Mouse (Mus musculus) heart, embryonic 10.5 days (tissue): Measurements from ENCODE around the gene AA986860. TPM values are rescaled to one million over a fixed set of nuclear protein-coding genes. Genes with fewer than 3 reads are reported as not detected.

Experiments used
- DNase-seq: peaks from one replicate; pipeline ENCODE4 v3.0.0-alpha.2; 2017; ENCODE audit warnings: low spot score
- H3K27ac ChIP-seq: fragments of 300-500 bp; sonication (generic); 2 replicates; pipeline ENCODE4 v1.5.1; 2016; ENCODE audit warnings: mild to moderate bottlenecking
- H3K27me3 ChIP-seq: fragments of 300-500 bp; sonication (generic); 2 replicates; pipeline ENCODE4 v1.6.1; 2016; ENCODE audit warnings: mild to moderate bottlenecking; ENCODE audit not compliant: poor library complexity, insufficient read depth, severe bottlenecking
- H3K36me3 ChIP-seq: fragments of 300-500 bp; sonication (generic); 2 replicates; pipeline ENCODE4 v1.6.1; 2016; ENCODE audit warnings: mild to moderate bottlenecking, moderate library complexity
- H3K4me1 ChIP-seq: fragments of 300-500 bp; sonication (generic); 2 replicates; pipeline ENCODE4 v1.6.1; 2016; ENCODE audit warnings: mild to moderate bottlenecking
- H3K4me3 ChIP-seq: fragments of 300-500 bp; sonication (generic); 2 replicates; pipeline ENCODE4 v1.5.1; 2016; ENCODE audit warnings: mild to moderate bottlenecking, moderate library complexity
- H3K9me3 ChIP-seq: fragments of 300-500 bp; sonication (generic); 2 replicates; pipeline ENCODE4 v1.6.1; 2016; ENCODE audit warnings: mild to moderate bottlenecking, moderate library complexity
- WGBS: fragments of 180-500 bp; shearing (Covaris S2); methylation state at CpG from one replicate; pipeline ENCODE4 v1.1.7; 2016; 5-methylcytosine and 5-hydroxymethylcytosine counted together
- polyA plus RNA-seq: library from polyadenylated mRNA; unstranded; fragments of >200 nt; fragmentation: Nextera tagmentation; extraction: Ambion mirVana; gene quantifications from 2 replicates; pipeline ENCODE4 v1.2.1, GENCODE M21; 2016

The AA986860 gene
- polyA plus RNA-seq, 1 experiment from 2014 or later, result 0.67 TPM

DNA sequence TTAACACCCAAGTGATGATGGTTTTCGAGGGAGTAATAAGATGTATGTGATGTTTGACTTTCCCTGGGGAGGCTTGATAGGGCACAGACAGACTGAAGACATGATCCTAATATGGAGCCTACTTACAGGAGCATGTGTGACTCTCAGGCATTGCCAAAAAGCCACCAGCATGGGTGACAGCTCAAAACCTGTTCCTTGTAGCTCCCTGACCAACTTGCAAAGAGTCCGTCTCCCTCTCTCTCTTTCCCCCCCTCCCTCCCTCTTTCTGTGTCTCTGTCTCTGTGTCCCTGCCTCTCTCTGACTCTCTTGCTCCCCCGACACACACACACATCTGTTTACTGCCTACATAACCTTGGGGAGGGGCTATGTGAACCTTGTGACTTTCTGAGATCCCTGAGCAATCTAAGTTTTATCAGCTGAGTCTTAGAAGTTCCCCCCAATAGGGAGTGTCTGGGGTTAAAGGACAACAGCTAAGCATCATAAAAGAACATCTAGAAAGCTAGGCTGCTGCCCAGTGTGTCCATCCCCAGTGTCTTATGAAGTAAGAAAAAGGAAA, 6.9 kb downstream of the AA986860 start:
- Histone ChIP-seq H3K27ac (peak overlapping the region; percentile 42; the same call in 1 of the 2 replicates), H3K4me3 (no peak overlapping the region), H3K9me3 (no peaks in the 10 kb centered on the region), H3K4me1 (peaks cover 45% of the 10 kb centered on the region), H3K27me3 (peaks cover 10% of the 10 kb centered on the region; the same call in 1 of the 2 replicates), H3K36me3 (no peaks in the 10 kb centered on the region)
- peak; percentile 67 for DNase-seq
- WGBS, result 75% methylated on average over 3 of the region's 3 CpGs

DNA sequence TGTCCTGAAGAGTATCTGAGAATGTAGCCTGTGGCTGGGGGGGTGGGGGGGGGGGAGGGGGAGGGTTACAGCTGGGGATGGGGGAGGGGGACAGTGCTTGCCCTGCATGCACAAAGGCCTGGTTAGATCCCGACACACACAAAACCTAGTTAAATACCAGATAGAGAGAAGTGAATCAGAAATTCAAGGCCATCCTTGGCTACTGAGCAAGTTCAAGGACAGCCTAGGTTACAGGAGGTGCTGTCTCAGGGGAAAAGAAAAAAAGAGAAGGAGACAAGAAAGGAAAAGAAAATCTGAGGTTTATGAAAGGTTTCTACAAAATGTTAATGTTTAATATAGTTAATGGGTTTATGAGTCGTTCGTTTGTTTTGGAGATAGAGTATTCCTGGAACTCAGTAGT, 7.9 kb downstream of the AA986860 start:
- DNase-seq, result no peak
- H3K27ac ChIP-seq, result no peak overlapping the region
- peaks cover 10% of the 10 kb centered on the region; the same call in 1 of the 2 replicates for H3K27me3 ChIP-seq
- 64% methylated on average over 3 of the region's 3 CpGs for WGBS
- no peak overlapping the region for H3K4me3 ChIP-seq
- no peaks in the 10 kb centered on the region for H3K36me3 ChIP-seq
- H3K4me1 ChIP-seq, result peaks cover 45% of the 10 kb centered on the region
- no peaks in the 10 kb centered on the region for H3K9me3 ChIP-seq

GRCm38 (mm10) chr1:130740227-130740648, 8.5 kb downstream of the AA986860 start:
- no peaks in the 10 kb centered on the region for H3K9me3 ChIP-seq
- peaks cover 41% of the 10 kb centered on the region for H3K4me1 ChIP-seq
- 64% methylated on average over 4 of the region's 4 CpGs for WGBS
- H3K27ac ChIP-seq, result peak overlapping the region; percentile 88
- DNase-seq, result no peak
- H3K36me3 ChIP-seq, result no peaks in the 10 kb centered on the region
- H3K27me3 ChIP-seq, result peaks cover 10% of the 10 kb centered on the region; the same call in 1 of the 2 replicates
- peak overlapping the region; percentile 38 for H3K4me3 ChIP-seq

GRCm38 (mm10) chr1:130740781-130741720, 9.3 kb downstream of the AA986860 start:
- 36% methylated on average over 15 of the region's 15 CpGs for WGBS

GRCm38 (mm10) chr1:130742201-130742600, 10.4 kb downstream of the AA986860 start:
- Histone ChIP-seq H3K36me3 (no peaks in the 10 kb centered on the region), H3K27me3 (peaks cover 10% of the 10 kb centered on the region; the same call in 1 of the 2 replicates), H3K4me1 (peaks cover 43% of the 10 kb centered on the region), H3K27ac (peak overlapping the region; percentile 88), H3K9me3 (no peaks in the 10 kb centered on the region), H3K4me3 (no peak overlapping the region)
- WGBS, result 83% methylated on average over 7 of the region's 7 CpGs
- no peak for DNase-seq

More at GRCm38 (mm10) chr1:130740781-130741720, 9.3 kb downstream of the AA986860 start:
- H3K27ac ChIP-seq, result peak overlapping the region; percentile 88
- H3K27me3 ChIP-seq, result peaks cover 10% of the 10 kb centered on the region; the same call in 1 of the 2 replicates
- peaks cover 38% of the 10 kb centered on the region for H3K4me1 ChIP-seq
- no peaks in the 10 kb centered on the region for H3K36me3 ChIP-seq
- no peaks in the 10 kb centered on the region for H3K9me3 ChIP-seq
- H3K4me3 ChIP-seq, result peak overlapping the region; percentile 38
- DNase-seq, result peak; percentile 94

- Histone ChIP-seq H3K27ac (peak overlapping the region; percentile 88), H3K27me3 (peaks cover under 1% of the 10 kb centered on the region; the same call in 1 of the 2 replicates), H3K4me3 (no peak overlapping the region), H3K9me3 (no peaks in the 10 kb centered on the region), H3K36me3 (no peaks in the 10 kb centered on the region), H3K4me1 (peaks cover 38% of the 10 kb centered on the region)
- 74% methylated on average over 1 of the region's 1 CpGs for WGBS
- DNase-seq, result no peak
Observed at GRCm38 (mm10) chr1:130743775-130744174, 12.0 kb downstream of the AA986860 start.

DNA sequence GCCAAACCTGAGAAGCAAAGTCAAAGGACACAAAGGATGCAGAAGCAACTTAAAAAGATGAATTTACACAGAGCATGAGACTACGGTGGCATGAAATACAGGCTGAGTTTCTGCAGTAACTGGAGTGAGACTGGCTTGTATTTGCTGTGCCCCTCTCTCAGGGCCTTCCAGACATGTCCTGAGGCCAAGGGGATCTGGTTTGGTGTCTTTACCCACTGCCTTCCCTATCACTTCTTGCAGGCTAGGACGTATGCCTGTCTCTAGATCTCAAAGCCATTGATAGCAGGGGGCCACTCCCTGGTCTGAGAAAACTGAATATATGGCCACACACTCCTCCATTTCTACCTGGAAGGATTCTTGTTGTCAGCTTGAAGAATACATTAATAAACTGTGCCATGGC, 12.4 kb downstream of the AA986860 start:
- Histone ChIP-seq H3K4me1 (peaks cover 38% of the 10 kb centered on the region), H3K9me3 (no peaks in the 10 kb centered on the region), H3K36me3 (no peaks in the 10 kb centered on the region), H3K27ac (peak overlapping the region; percentile 88), H3K27me3 (no peaks in the 10 kb centered on the region), H3K4me3 (no peak overlapping the region)
- 56% methylated on average over 2 of the region's 2 CpGs for WGBS
- no peak for DNase-seq

DNA sequence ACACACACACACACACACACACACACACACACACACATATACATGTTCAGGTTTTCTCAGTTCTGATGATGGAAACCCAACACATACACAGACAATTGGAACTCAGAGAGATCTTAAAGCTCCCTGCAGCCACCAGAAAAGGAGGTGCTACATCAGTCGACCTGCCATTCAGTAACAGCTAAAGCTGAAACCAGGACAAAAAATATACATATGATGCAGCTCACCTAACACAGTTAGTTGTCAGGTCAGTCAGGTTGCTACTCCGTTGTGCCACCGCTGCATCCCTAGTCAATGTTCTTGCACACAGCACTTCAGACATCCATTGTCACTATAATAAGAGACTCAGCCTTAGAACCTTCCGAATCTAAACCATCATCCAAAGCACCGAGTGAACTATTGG, 13.2 kb downstream of the AA986860 start:
- Histone ChIP-seq H3K4me3 (no peak overlapping the region), H3K27me3 (no peaks in the 10 kb centered on the region), H3K4me1 (peaks cover 38% of the 10 kb centered on the region), H3K9me3 (no peaks in the 10 kb centered on the region), H3K36me3 (no peaks in the 10 kb centered on the region), H3K27ac (peak overlapping the region; percentile 62; the same call in 1 of the 2 replicates)
- DNase-seq, result no peak
- WGBS, result 86% methylated on average over 5 of the region's 5 CpGs

GRCm38 (mm10) chr1:130745591-130745990, 13.8 kb downstream of the AA986860 start:
- Histone ChIP-seq H3K36me3 (no peaks in the 10 kb centered on the region), H3K9me3 (no peaks in the 10 kb centered on the region), H3K4me3 (no peak overlapping the region), H3K27me3 (no peaks in the 10 kb centered on the region), H3K27ac (no peak overlapping the region), H3K4me1 (peaks cover 33% of the 10 kb centered on the region)
- WGBS, result 100% methylated on average over 3 of the region's 3 CpGs
- no peak for DNase-seq

GRCm38 (mm10) chr1:130746819-130747218, 15.0 kb downstream of the AA986860 start:
- H3K27me3 ChIP-seq, result no peaks in the 10 kb centered on the region
- H3K4me3 ChIP-seq, result no peak overlapping the region
- no peaks in the 10 kb centered on the region for H3K9me3 ChIP-seq
- WGBS, result 55% methylated on average over 3 of the region's 3 CpGs
- no peak for DNase-seq
- H3K36me3 ChIP-seq, result no peaks in the 10 kb centered on the region
- H3K4me1 ChIP-seq, result peaks cover 21% of the 10 kb centered on the region
- no peak overlapping the region for H3K27ac ChIP-seq

DNA sequence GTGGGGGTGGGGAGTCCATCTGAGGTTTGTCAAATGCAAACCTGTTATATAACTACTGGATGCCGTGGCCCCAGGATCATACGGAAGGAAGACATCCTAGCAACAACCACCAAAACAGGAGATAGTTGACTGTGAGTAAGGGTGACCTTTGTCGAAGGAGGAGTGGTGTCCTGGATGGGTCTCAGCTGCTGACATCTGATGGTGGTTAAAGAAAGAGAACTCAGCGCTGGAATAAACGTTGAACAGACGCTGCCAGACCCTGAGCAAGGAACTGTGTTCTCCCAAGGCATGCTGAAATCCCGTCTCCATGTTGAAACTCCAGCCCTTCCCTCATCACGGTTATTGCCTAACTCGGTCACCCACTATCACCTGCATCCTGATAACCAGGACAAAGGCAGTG, 27.9 kb downstream of the AA986860 start:
- Histone ChIP-seq H3K27me3 (no peaks in the 10 kb centered on the region), H3K9me3 (no peaks in the 10 kb centered on the region), H3K4me3 (no peak overlapping the region), H3K27ac (no peak overlapping the region), H3K36me3 (no peaks in the 10 kb centered on the region), H3K4me1 (peaks cover 9% of the 10 kb centered on the region)
- DNase-seq, result peak; percentile 38
- 40% methylated on average over 9 of the region's 9 CpGs for WGBS

DNA sequence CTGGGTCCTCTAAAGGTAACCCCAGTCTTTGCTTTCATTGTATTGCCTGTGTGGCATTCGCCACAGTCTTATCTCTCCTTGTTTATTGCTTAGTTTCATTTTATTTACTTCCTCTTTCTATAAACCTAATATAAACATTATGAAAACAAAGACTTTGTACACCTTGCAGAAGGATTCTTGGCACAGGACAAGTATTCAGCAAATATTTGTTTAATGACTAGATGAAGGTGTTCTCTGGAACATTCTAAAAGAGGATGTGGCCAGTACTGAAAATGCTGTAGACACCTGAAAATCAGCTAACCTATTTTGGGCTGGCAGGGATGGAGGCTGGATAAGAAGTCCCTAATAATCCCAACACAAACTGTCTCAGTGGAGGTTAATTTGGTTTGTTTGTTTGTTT, 29.8 kb downstream of the AA986860 start:
- Histone ChIP-seq H3K27ac (no peak overlapping the region), H3K27me3 (no peaks in the 10 kb centered on the region), H3K4me3 (no peak overlapping the region), H3K4me1 (peaks cover 9% of the 10 kb centered on the region), H3K36me3 (no peaks in the 10 kb centered on the region), H3K9me3 (no peaks in the 10 kb centered on the region)
- WGBS, result 71% methylated on average over 1 of the region's 1 CpGs
- DNase-seq, result peak; percentile 31
